Mouse (Mus musculus) kidney, adult 11 months (tissue): Measurements from ENCODE around the gene Dstn.
A peak's percentile ranks its signal among the peaks of the same experiment; 100 is the strongest.

Experiments used
- DNase-seq: peaks from one replicate; pipeline ENCODE4 v3.0.0; 2022

Dstn gene

GRCm38 (mm10) chr2:143914760-143915599, at the start of gene Dstn:
Dstn (plus strand) TSS chr2:143915320.
- peak; percentile 99 for DNase-seq

- peak; percentile 69 for DNase-seq
Measured at GRCm38 (mm10) chr2:143867326-143867725, 47.8 kb upstream of the Dstn start.

GRCm38 (mm10) chr2:143870936-143871688, 44.0 kb upstream of the Dstn start:
- DNase-seq: no peak

GRCm38 (mm10) chr2:143876026-143876425, 39.1 kb upstream of the Dstn start:
- DNase-seq: no peak

- no peak for DNase-seq
Measured at GRCm38 (mm10) chr2:143876929-143877632, 38.0 kb upstream of the Dstn start.

GRCm38 (mm10) chr2:143879311-143879710, 35.8 kb upstream of the Dstn start:
- no peak for DNase-seq

GRCm38 (mm10) chr2:143882002-143882401, 33.1 kb upstream of the Dstn start:
- DNase-seq: no peak

- DNase-seq: no peak
Measured at GRCm38 (mm10) chr2:143882606-143883288, 32.4 kb upstream of the Dstn start.

- no peak for DNase-seq
Measured at GRCm38 (mm10) chr2:143889131-143889859, 25.8 kb upstream of the Dstn start.

GRCm38 (mm10) chr2:143889860-143890433, 25.2 kb upstream of the Dstn start:
- DNase-seq: peak; percentile 75

- DNase-seq: no peak
Measured at GRCm38 (mm10) chr2:143891302-143892048, 23.6 kb upstream of the Dstn start.

- no peak for DNase-seq
Measured at GRCm38 (mm10) chr2:143899470-143900220, 15.5 kb upstream of the Dstn start.

GRCm38 (mm10) chr2:143900821-143901351, 14.2 kb upstream of the Dstn start:
- no peak for DNase-seq

GRCm38 (mm10) chr2:143903376-143904045, 11.6 kb upstream of the Dstn start:
- no peak for DNase-seq

- peak; percentile 39 for DNase-seq
Measured at GRCm38 (mm10) chr2:143904896-143905295, 10.2 kb upstream of the Dstn start.

- no peak for DNase-seq
Measured at GRCm38 (mm10) chr2:143909230-143909629, 5.9 kb upstream of the Dstn start.

- DNase-seq: no peak
Measured at GRCm38 (mm10) chr2:143912199-143912598, 2.9 kb upstream of the Dstn start.

- DNase-seq: no peak
Measured at GRCm38 (mm10) chr2:143914221-143914620, 899 bp upstream of the Dstn start.

GRCm38 (mm10) chr2:143915600-143916135, 548 bp downstream of the Dstn start:
- no peak for DNase-seq
